Mouse (Mus musculus) gastrocnemius, postnatal 10 days (tissue): ENCODE results near the gene Olfr1310. TPM values are rescaled to one million over a fixed set of nuclear protein-coding genes. Genes with fewer than 3 reads are reported as not detected.
"Not testable (repeated sequence)": the region's sequence is repeated elsewhere in the genome, so short reads cannot be mapped to it uniquely, and the experiment has no call there.

Experiments used
- DNase-seq: peaks from one replicate; pipeline ENCODE4 v3.0.0; 2021; ENCODE audit warnings: mixed read lengths
- long read RNA-seq, 2 experiments: library from polyadenylated mRNA; stranded (forward); transcript quantifications; one replicate each; pipeline ENCODE4 v2.0.0; 2021
- total RNA-seq, 2 experiments: library from RNA; stranded (reverse); gene quantifications; 2 replicates each; pipeline ENCODE4 v1.2.3; 2021

Gene Olfr1310
- total RNA-seq = not detected
- long read RNA-seq, experiment 1 = 0 reads
- long read RNA-seq, experiment 2 = 0 reads

- DNase-seq = no peak
Observed at GRCm38 (mm10) chr2:112012608-112013007, at the start of gene Olfr1310. Olfr1310 (minus strand) TSS chr2:112012708.

- no peak for DNase-seq
Observed at GRCm38 (mm10) chr2:112050138-112050537, 37.6 kb upstream of the Olfr1310 start, which contains the start of gene Olfr1312. Olfr1312 (minus strand) TSS chr2:112050238.

GRCm38 (mm10) chr2:112026971-112027370 is 14.5 kb upstream of the Olfr1310 start:
- not testable (repeated sequence) for DNase-seq

GRCm38 (mm10) chr2:112024312-112024711 is 11.8 kb upstream of the Olfr1310 start, which contains the start of gene Olfr1311:
Olfr1311 (minus strand) TSS chr2:112024412.
- no peak for DNase-seq

- no peak for DNase-seq
Observed at GRCm38 (mm10) chr2:112014900-112015299, 2.4 kb upstream of the Olfr1310 start.

- DNase-seq = no peak
Observed at GRCm38 (mm10) chr2:111990181-111990580, 22.3 kb downstream of the Olfr1310 start, which contains the start of gene Olfr1309. Olfr1309 (minus strand) TSS chr2:111990281.

- DNase-seq = no peak
Observed at GRCm38 (mm10) chr2:111964844-111965243, 47.7 kb downstream of the Olfr1310 start, which contains the start of gene Olfr1308. Olfr1308 (minus strand) TSS chr2:111964944.

Other genes with a start within 250 kb of the Olfr1310 start
- gene Olfr1302, start 235.3 kb downstream of the Olfr1310 start, total RNA-seq = not detected
- gene Olfr1303, start 192.4 kb downstream of the Olfr1310 start, total RNA-seq = not detected
- not detected for gene Olfr1305, start 135.6 kb downstream of the Olfr1310 start, total RNA-seq
- not detected for gene Olfr1306, start 96.4 kb downstream of the Olfr1310 start, total RNA-seq
- gene Olfr1307, start 63.3 kb downstream of the Olfr1310 start, total RNA-seq = not detected
- gene Olfr1308, start 47.8 kb downstream of the Olfr1310 start, total RNA-seq = not detected
- gene Olfr1309, start 22.4 kb downstream of the Olfr1310 start, total RNA-seq = not detected
- gene Olfr1311, start 11.7 kb upstream of the Olfr1310 start, total RNA-seq = not detected
- not detected for gene Olfr1312, start 37.5 kb upstream of the Olfr1310 start, total RNA-seq
- not detected for gene Olfr1313, start 65.1 kb upstream of the Olfr1310 start, total RNA-seq
- not detected for gene Olfr1314, start 84.1 kb upstream of the Olfr1310 start, total RNA-seq
- gene Olfr1315-ps1, start 102.7 kb upstream of the Olfr1310 start, total RNA-seq = not detected
- gene Olfr1316, start 122.3 kb upstream of the Olfr1310 start, total RNA-seq = not detected
- not detected for gene Olfr1317, start 127.6 kb upstream of the Olfr1310 start, total RNA-seq
- not detected for gene Olfr1318, start 141.5 kb upstream of the Olfr1310 start, total RNA-seq
- 1 to 10 TPM; 3.0 to 5.3 TPM for gene Lpcat4, start 226.8 kb upstream of the Olfr1310 start, total RNA-seq
- not detected for gene Nutm1, start 246.6 kb upstream of the Olfr1310 start, total RNA-seq
- 10 to 100 TPM; 56.0 to 60.4 TPM for gene Nop10, start 249.2 kb upstream of the Olfr1310 start, total RNA-seq